In the genomic region with DNA sequence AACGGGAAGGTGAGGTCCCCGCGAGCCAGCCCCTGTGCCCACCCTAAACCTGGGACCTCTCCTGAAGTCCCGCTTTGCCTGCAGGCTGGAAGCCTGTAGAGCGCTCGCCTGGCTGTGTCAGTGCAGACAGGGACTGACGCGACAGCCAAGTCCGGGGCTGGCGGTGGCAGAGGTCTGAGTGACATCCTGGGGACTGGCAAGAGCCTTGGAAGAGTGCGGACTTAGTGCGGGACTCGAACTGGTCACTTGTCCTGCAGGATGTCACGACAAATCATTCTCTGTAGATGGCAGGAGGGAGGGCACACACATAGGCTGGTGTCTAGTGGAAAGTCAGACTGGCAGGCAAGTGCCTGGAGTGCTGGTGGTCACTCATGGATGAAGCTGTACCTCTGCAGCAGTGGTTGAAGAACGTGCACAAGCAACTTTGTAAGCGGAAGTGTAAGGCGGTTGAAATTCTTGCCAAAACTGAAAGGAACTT, we compare ENCODE assay signal across 8 mouse cellular contexts. TPM values are rescaled to one million over a fixed set of nuclear protein-coding genes. Genes with fewer than 3 reads are reported as not detected.
DNase-seq lines count a peak whose midpoint lies in the region; ATAC-seq and TF ChIP-seq lines count a peak whose summit lies in the region.

No protein-coding gene starts in this region.

- no peak for TF ChIP-seq CTCF in left cerebral cortex, adult 2 months (IDR thresholded peaks at IDR 0.05)

- H3K9me3 ChIP-seq in forebrain, embryonic 14.5 days (replicated peaks; ENCODE audit: control insufficient read depth, low read length) = no peaks in the 10 kb centered on the region
- H3K9me3 ChIP-seq in limb, embryonic 14.5 days (ENCODE audit: control insufficient read depth, low read length) = no peaks in the 10 kb centered on the region

- H3K27ac ChIP-seq in left cerebral cortex, adult 2 months = peak overlapping the region; percentile 83
- H3K27ac ChIP-seq in forebrain, embryonic 14.5 days (ENCODE audit: low read depth, low read length) = peak overlapping the region; percentile 79
- H3K27ac ChIP-seq in limb, embryonic 14.5 days (replicated peaks; ENCODE audit: low read depth, low read length) = peak overlapping the region; percentile 45

- no peak for DNase-seq in left cerebral cortex, adult 2 months (ENCODE audit: extremely low spot score in 1 of 2, low spot score in 2 of 2)
- DNase-seq in left cerebral cortex, adult 9 months (ENCODE audit: low spot score in 2 of 2) = no peak
- peak; percentile 38 for DNase-seq in adipocyte (ENCODE audit: low spot score)
- peak; percentile 55 for DNase-seq in forebrain, embryonic 14.5 days (ENCODE audit: low spot score)
- peak; percentile 10 for DNase-seq in limb, embryonic 14.5 days (ENCODE audit: low spot score)
- peak; percentile 54 for DNase-seq in naive thymus-derived CD4-positive, alpha-beta T cell, adult 2 months (ENCODE audit: low read depth)
- DNase-seq in layer of hippocampus, adult 9-11 months = no peak
- DNase-seq in frontal cortex, adult 2 months (ENCODE audit: extremely low spot score in 1 of 2, low spot score in 1 of 2) = no peak

- H3K4me3 ChIP-seq in left cerebral cortex, adult 2 months = peak overlapping the region; percentile 76
- peak overlapping the region; percentile 81 for H3K4me3 ChIP-seq in forebrain, embryonic 14.5 days (ENCODE audit: low read depth, low read length)
- peak overlapping the region; percentile 69 for H3K4me3 ChIP-seq in limb, embryonic 14.5 days (replicated peaks; ENCODE audit: low read length)

- ATAC-seq in forebrain, embryonic 14.5 days = peak; percentile 79
- peak; percentile 74 for ATAC-seq in limb, embryonic 14.5 days (ENCODE audit: low FRiP score, low read depth)

- peak overlapping the region; percentile 88 for H3K9ac ChIP-seq in forebrain, embryonic 14.5 days (ENCODE audit: low read length)
- H3K9ac ChIP-seq in limb, embryonic 14.5 days (ENCODE audit: low read depth, low read length, severe bottlenecking) = peak overlapping the region; percentile 75

- WGBS in forebrain, embryonic 14.5 days = 2% methylated on average over 17 of the region's 17 CpGs
- WGBS in limb, embryonic 14.5 days = 2% methylated on average over 17 of the region's 17 CpGs

- intact Hi-C loops in left cerebral cortex, adult 2 months (cut with DNase I) = loop anchor here (1.0 kb wide), 1 partner anchor 16 kb away; no protein-coding TSS in a partner anchor

- no peak for TF ChIP-seq POLR2A in limb, embryonic 14.5 days (IDR thresholded peaks at IDR 0.05; ENCODE audit: borderline replicate concordance, extremely low read depth, insufficient read depth, insufficient read length)

- no peaks in the 10 kb centered on the region for H3K27me3 ChIP-seq in forebrain, embryonic 14.5 days (replicated peaks; ENCODE audit: control insufficient read depth, insufficient read depth, low read length)
- H3K27me3 ChIP-seq in limb, embryonic 14.5 days (ENCODE audit: control insufficient read depth, insufficient read depth, low read length) = no peaks in the 10 kb centered on the region

- H3K4me2 ChIP-seq in forebrain, embryonic 14.5 days (ENCODE audit: low read length) = peak overlapping the region; percentile 91
- H3K4me2 ChIP-seq in limb, embryonic 14.5 days (replicated peaks; ENCODE audit: low read depth, low read length, severe bottlenecking) = peak overlapping the region; percentile 73

- peaks cover 13% of the 10 kb centered on the region for H3K36me3 ChIP-seq in forebrain, embryonic 14.5 days (ENCODE audit: control insufficient read depth, insufficient read depth, low read length)
- peaks cover 25% of the 10 kb centered on the region for H3K36me3 ChIP-seq in limb, embryonic 14.5 days (ENCODE audit: control insufficient read depth, insufficient read depth, low read length)

- H3K4me1 ChIP-seq in forebrain, embryonic 14.5 days (ENCODE audit: control insufficient read depth, insufficient read depth, low read length) = peaks cover 4% of the 10 kb centered on the region; the same call in 1 of the 2 replicates
- H3K4me1 ChIP-seq in limb, embryonic 14.5 days (ENCODE audit: control insufficient read depth, insufficient read depth, low read length) = peaks cover 2% of the 10 kb centered on the region; the same call in 1 of the 2 replicates

RNA-seq across cellular contexts. Expression of a gene that starts 0.5 kb away (rescaled TPM):
- total RNA-seq in left cerebral cortex, adult 2 months (2021) = 10 to 100 TPM; 46.9 to 50.5 TPM
- 108 and 118 TPM in 2 replicates for polyA plus RNA-seq in forebrain, embryonic 14.5 days (2014; fragmentation: Nextera tagmentation; extraction: Ambion mirVana)
- polyA plus RNA-seq in limb, embryonic 14.5 days (2012; rRNA removed) = 38.7 and 50.6 TPM in 2 replicates
- polyA plus RNA-seq in limb, embryonic 14.5 days (2014; fragmentation: Nextera tagmentation; extraction: Ambion mirVana) = 77.1 and 86.4 TPM in 2 replicates
- polyA plus RNA-seq in frontal cortex, adult 2 months (2012; rRNA removed) = 62.2 and 65.5 TPM in 2 replicates

Comparison
In these comparisons a context has a peak if more than half of its experiments do, and no peak if none do; other contexts are left out.
1. DNase-seq: peak in adipocyte (single experiment), forebrain, embryonic 14.5 days (single experiment), limb, embryonic 14.5 days (single experiment) and naive thymus-derived CD4-positive, alpha-beta T cell, adult 2 months (single experiment); none in left cerebral cortex, adult 2 months (0 of 2), left cerebral cortex, adult 9 months (0 of 2), layer of hippocampus, adult 9-11 months (single experiment) and frontal cortex, adult 2 months (0 of 2).
2. Peak in every context shown above with its lines, with median percentiles within 50 percentile points of each other: H3K27ac ChIP-seq and H3K4me3 ChIP-seq.